Mouse (Mus musculus) midbrain, embryonic 14.5 days (tissue): ENCODE measurements around the gene Pygo1. TPM values are rescaled to one million over a fixed set of nuclear protein-coding genes. Genes with fewer than 3 reads are reported as not detected.

Source experiments
- ATAC-seq: fragments of 200-750 bp; cut with Nextera tagmentation; 2 replicates; pipeline ENCODE4 v1.8.0; 2017; ENCODE audit warnings: moderate number of reproducible peaks, moderate library complexity; ENCODE audit not compliant: low FRiP score, low TSS enrichment
- DNase-seq: peaks from one replicate; pipeline ENCODE4 v3.0.0-alpha.2; 2015
- H3K27ac ChIP-seq: fragments of 300-500 bp; sonication (generic); replicated peaks from 2 replicates; pipeline ENCODE4 v1.5.1; 2014; ENCODE audit warnings: mild to moderate bottlenecking, low read depth, low read length, moderate library complexity
- H3K27me3 ChIP-seq: fragments of 300-500 bp; sonication (generic); 2 replicates; pipeline ENCODE4 v1.6.1; 2014; ENCODE audit warnings: low read length, control low read depth, mixed read lengths; ENCODE audit not compliant: control insufficient read depth, insufficient read depth
- H3K36me3 ChIP-seq: fragments of 300-500 bp; sonication (generic); 2 replicates; pipeline ENCODE4 v1.6.1; 2014; ENCODE audit warnings: low read length, control low read depth; ENCODE audit not compliant: control insufficient read depth, insufficient read depth
- H3K4me1 ChIP-seq: fragments of 300-500 bp; sonication (generic); 2 replicates; pipeline ENCODE4 v1.6.1; 2014; ENCODE audit warnings: mild to moderate bottlenecking, antibody characterized with exemption, low read length, control low read depth; ENCODE audit not compliant: control insufficient read depth, insufficient read depth
- H3K4me2 ChIP-seq: fragments of 300-500 bp; sonication (generic); 2 replicates; pipeline ENCODE4 v1.6.1; 2014; ENCODE audit warnings: mild to moderate bottlenecking, low read length, moderate library complexity
- H3K4me3 ChIP-seq: fragments of 300-500 bp; sonication (generic); replicated peaks from 2 replicates; pipeline ENCODE4 v1.5.1; 2014; ENCODE audit warnings: low read depth, low read length
- H3K9ac ChIP-seq: fragments of 300-500 bp; sonication (generic); replicated peaks from 2 replicates; pipeline ENCODE4 v1.6.1; 2014; ENCODE audit warnings: mild to moderate bottlenecking, low read length, moderate library complexity
- H3K9me3 ChIP-seq: fragments of 300-500 bp; sonication (generic); 2 replicates; pipeline ENCODE4 v1.6.1; 2016; ENCODE audit warnings: low read length, control low read depth, mixed read lengths; ENCODE audit not compliant: control insufficient read depth
- WGBS: fragments of 180-500 bp; shearing (Covaris S2); extraction: QIAGEN DNeasy Blood & Tissue Kit; methylation state at CpG from one replicate; pipeline ENCODE4 v1.1.7; 2014; 5-methylcytosine and 5-hydroxymethylcytosine counted together
- polyA plus RNA-seq: library from polyadenylated mRNA; unstranded; fragments of >200 nt; fragmentation: Nextera tagmentation; extraction: Ambion mirVana; gene quantifications from 2 replicates; pipeline ENCODE4 v1.2.1, GENCODE M21; 2014

Gene Pygo1
- polyA plus RNA-seq, 1 experiment from 2014 or later: 16.3 TPM

GRCm38 (mm10) chr9:72992576-72992975, 67.1 kb downstream of the Pygo1 start:
- Histone ChIP-seq H3K27me3 (no peaks in the 10 kb centered on the region), H3K9me3 (no peaks in the 10 kb centered on the region), H3K36me3 (no peaks in the 10 kb centered on the region), H3K4me2 (no peak overlapping the region), H3K4me3 (no peak overlapping the region), H3K4me1 (no peaks in the 10 kb centered on the region), H3K27ac (no peak overlapping the region), H3K9ac (no peak overlapping the region)
- DNase-seq (no peak), ATAC-seq (no peak)
- 91% methylated on average over 5 of the region's 5 CpGs for WGBS

GRCm38 (mm10) chr9:72996167-72996566, 70.7 kb downstream of the Pygo1 start:
- H3K4me2 ChIP-seq: no peak overlapping the region
- H3K36me3 ChIP-seq: peaks cover 10% of the 10 kb centered on the region
- ATAC-seq (no peak), DNase-seq (no peak)
- H3K27ac ChIP-seq: no peak overlapping the region
- H3K9ac ChIP-seq: no peak overlapping the region
- H3K4me1 ChIP-seq: no peaks in the 10 kb centered on the region
- H3K9me3 ChIP-seq: no peaks in the 10 kb centered on the region
- H3K4me3 ChIP-seq: no peak overlapping the region
- H3K27me3 ChIP-seq: no peaks in the 10 kb centered on the region

- no peaks in the 10 kb centered on the region for H3K27me3 ChIP-seq
- peaks cover 16% of the 10 kb centered on the region for H3K36me3 ChIP-seq
- ATAC-seq: no peak
- no peaks in the 10 kb centered on the region for H3K4me1 ChIP-seq
- H3K4me2 ChIP-seq: no peak overlapping the region
- WGBS: 64% methylated on average over 7 of the region's 7 CpGs
- no peaks in the 10 kb centered on the region for H3K9me3 ChIP-seq
- H3K9ac ChIP-seq: no peak overlapping the region
- no peak for DNase-seq
- no peak overlapping the region for H3K4me3 ChIP-seq
- no peak overlapping the region for H3K27ac ChIP-seq
Measured at GRCm38 (mm10) chr9:72996806-72997205, 71.4 kb downstream of the Pygo1 start.

GRCm38 (mm10) chr9:73000487-73000886, 75.0 kb downstream of the Pygo1 start:
- no peak overlapping the region for H3K4me3 ChIP-seq
- H3K9me3 ChIP-seq: no peaks in the 10 kb centered on the region
- H3K4me2 ChIP-seq: no peak overlapping the region
- 65% methylated on average over 2 of the region's 2 CpGs for WGBS
- H3K27me3 ChIP-seq: no peaks in the 10 kb centered on the region
- H3K36me3 ChIP-seq: peaks cover 44% of the 10 kb centered on the region
- no peak overlapping the region for H3K27ac ChIP-seq
- H3K4me1 ChIP-seq: no peaks in the 10 kb centered on the region
- DNase-seq (no peak), ATAC-seq (no peak)
- no peak overlapping the region for H3K9ac ChIP-seq

- 89% methylated on average over 13 of the region's 13 CpGs for WGBS
- H3K4me2 ChIP-seq: no peak overlapping the region
- H3K9me3 ChIP-seq: no peaks in the 10 kb centered on the region
- ATAC-seq (no peak), DNase-seq (no peak)
- no peak overlapping the region for H3K27ac ChIP-seq
- H3K4me3 ChIP-seq: no peak overlapping the region
- H3K4me1 ChIP-seq: no peaks in the 10 kb centered on the region
- H3K36me3 ChIP-seq: peaks cover 54% of the 10 kb centered on the region
- H3K9ac ChIP-seq: no peak overlapping the region
- no peaks in the 10 kb centered on the region for H3K27me3 ChIP-seq
Measured at GRCm38 (mm10) chr9:73001314-73002011, 76.0 kb downstream of the Pygo1 start.

Other genes starting within 250 kb of the Pygo1 start
- 0.30 and 0.54 TPM in 2 replicates for gene Prtg, start 118.8 kb upstream of the Pygo1 start, polyA plus RNA-seq
- gene Dyx1c1, start 33.1 kb downstream of the Pygo1 start, polyA plus RNA-seq: 1.7 and 1.8 TPM in 2 replicates
- gene Gm44503, start 33.2 kb downstream of the Pygo1 start, polyA plus RNA-seq: not detected in 2 replicates
- gene Ccpg1os, start 59.7 kb downstream of the Pygo1 start, polyA plus RNA-seq: 20.8 and 25.2 TPM in 2 replicates
- gene Ccpg1, start 59.8 kb downstream of the Pygo1 start, polyA plus RNA-seq: 28.4 and 44.1 TPM in 2 replicates
- gene Pigb, start 114.7 kb downstream of the Pygo1 start, polyA plus RNA-seq: 13.6 and 16.8 TPM in 2 replicates
- 0.74 and 1.0 TPM in 2 replicates for gene Rab27a, start 119.2 kb downstream of the Pygo1 start, polyA plus RNA-seq
- gene Khdc3, start 176.2 kb downstream of the Pygo1 start, polyA plus RNA-seq: 0.23 and 0.24 TPM in 2 replicates
- not detected in 2 replicates for gene Gm20509, start 176.8 kb downstream of the Pygo1 start, polyA plus RNA-seq
- gene Rsl24d1, start 187.8 kb downstream of the Pygo1 start, polyA plus RNA-seq: 121 and 122 TPM in 2 replicates